Mouse (Mus musculus): ENCODE data around the gene Syt2.

GRCm38 (mm10) chr1:134745648-134746047 is 99.2 kb downstream of the Syt2 start:
- TF ChIP-seq POLR2A (IDR thresholded peaks at IDR 0.05; ENCODE audit: low read depth, low read length) (no peak), CTCF (conservative IDR thresholded peaks at IDR 0.05; ENCODE audit: insufficient read depth, insufficient read length, low read depth, low read length) (peak; percentile 55)

Measured in kidney, adult 2 months (tissue).